Mouse (Mus musculus) thymus, postnatal 0 days (tissue): ENCODE results near the gene Alk. TPM values are rescaled to one million over a fixed set of nuclear protein-coding genes. Genes with fewer than 3 reads are reported as not detected.

Source experiments
- DNase-seq: peaks from one replicate; pipeline ENCODE4 v3.0.0-alpha.2; 2015; ENCODE audit warnings: low spot score
- polyA plus RNA-seq: library from polyadenylated mRNA; unstranded; fragments of >200 nt; fragmentation: Nextera tagmentation; extraction: Ambion mirVana; gene quantifications from 2 replicates; pipeline ENCODE4 v1.2.1, GENCODE M21; 2015

The Alk gene
- polyA plus RNA-seq, 1 experiment from 2014 or later: 0.05 TPM

DNA sequence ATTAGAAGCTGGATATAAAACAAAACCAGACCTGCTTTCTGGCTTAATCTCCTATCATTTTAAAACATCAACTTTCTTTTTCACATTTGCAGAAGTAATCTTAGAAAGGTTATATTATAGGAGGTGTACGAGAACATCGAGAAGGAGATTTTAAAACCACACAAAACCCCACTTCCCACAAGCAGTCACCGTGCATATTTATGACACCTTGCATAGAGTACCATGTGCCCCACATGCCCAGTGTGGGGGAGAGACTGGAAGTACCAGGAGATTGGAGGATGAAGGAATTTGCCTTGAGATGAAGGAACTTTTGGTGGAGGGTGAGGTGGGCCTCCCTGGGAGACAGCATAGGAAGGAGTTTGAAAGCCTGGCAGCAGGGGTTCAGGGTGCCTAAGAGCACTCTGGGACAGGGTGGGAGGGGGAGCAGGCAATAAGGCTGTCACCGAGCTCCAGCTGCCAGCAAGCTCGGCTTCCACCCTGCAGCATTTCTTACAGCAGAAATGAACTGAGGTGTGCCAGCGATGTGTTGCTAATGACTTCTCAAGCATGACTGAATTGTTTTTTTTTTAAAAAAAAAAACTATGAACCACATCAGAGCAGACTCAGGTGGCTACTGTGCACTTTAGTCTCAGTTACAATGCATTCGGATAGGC, 459.4 kb downstream of the Alk start:
- DNase-seq: no peak

DNA sequence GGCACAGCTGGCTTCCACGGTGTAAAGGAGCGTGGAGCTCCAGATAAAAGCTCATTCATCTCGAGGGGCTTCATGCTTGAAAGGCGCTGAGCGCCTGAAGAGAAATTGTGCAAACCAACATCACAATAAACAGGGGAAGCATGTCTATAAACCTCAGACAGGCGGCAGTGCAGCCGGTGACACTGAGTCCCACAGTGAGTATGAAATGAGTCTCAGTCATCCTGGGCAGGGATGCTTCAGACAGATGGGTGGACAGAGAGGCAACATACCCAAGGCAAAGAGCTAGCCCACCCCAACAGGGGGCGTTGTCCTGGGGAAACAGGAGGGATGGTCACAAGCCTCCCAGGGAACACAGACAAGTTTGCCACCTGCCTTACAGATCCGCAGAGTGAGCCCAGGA, 460.0 kb downstream of the Alk start:
- DNase-seq: no peak

DNA sequence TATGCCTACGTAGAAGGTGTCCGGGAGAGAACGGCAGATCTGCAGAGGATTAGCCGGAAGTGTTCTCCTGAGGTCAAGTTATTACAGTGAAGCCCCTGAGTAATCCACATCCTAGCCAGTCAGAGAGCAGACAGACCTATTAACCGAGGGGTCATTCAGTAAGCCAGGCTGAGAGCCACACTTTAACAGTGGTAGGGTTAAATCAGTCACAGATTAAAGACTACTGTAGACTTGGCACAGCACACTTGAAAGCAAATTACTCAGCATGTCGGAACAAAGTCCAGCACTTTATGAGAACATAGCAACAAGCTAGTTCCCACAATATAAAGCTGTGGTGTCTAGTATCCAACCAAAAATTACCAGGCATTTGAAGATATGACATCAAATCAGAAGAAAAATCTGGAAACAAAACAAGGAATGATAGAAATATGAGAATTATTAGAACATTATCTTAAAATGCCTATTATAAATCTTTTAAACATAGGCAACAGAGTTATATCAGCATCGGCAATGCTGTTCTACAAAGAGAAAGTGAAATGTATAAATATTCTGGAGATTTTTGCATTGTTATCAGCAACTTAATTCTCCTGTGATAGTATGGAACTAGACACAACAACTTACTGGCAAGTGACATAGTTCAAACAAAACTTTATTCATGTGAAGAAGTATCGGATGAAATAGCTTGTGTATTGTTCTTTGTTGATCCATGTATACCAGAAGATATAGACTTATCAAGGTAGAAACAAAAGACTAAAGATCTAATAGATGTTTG, 472.1 kb downstream of the Alk start:
- DNase-seq: no peak

DNA sequence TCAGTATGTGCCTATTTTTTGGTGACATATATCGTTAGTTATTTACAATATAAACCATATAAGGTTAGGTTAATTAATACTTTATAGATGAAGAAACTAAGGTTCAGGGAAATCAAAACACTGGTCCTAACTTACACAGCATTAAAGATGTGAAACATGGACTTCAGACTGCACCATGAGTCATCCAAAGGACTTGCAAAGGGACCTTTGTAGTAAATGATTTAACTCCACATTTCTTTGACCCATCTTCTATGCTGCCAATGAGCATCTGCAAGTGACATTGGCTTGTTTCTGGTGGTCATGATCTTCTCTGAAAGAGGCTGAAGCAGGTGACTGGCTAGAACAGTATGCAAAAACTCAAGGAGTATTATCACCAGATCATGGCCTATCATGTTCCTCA, 482.8 kb downstream of the Alk start:
- DNase-seq: no peak

DNA sequence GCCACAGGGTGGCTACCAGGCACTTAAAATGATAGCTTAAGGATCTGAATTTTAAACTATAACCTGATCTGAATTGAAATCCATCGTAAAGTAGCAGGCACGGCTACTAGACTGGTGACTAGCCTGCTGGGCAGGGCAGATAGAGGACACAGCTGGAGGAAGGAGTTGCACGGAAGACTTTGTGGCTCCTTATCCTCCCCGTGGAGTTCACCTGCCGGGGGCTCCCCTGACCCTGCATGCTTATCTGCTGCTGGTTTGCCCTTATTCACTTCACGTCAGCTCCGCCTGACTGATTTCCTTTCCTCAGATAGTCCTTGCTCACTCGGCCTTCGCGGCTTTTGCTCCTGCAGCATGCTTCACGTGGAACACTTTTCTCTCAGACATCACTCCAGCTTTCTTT, 484.1 kb downstream of the Alk start:
- no peak for DNase-seq

DNA sequence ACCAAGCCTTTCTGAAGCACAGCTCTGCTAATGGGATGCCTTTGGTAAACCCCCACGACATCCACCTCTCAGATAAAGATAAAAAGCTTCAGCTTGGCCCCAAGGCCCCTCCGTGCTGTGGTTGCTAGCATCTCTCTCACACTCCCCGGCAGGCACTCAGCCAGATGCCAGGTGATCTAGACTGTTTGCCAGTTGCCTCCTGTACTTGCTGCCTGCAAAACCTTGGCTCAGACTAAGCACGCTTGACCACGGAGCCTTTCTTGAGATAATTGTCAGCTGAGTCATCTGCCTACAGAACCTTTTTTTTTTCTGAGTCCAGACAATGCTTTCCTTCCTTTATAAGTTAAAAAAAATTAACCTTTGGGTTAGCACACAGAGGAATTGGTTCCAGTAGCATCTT, 486.1 kb downstream of the Alk start:
- no peak for DNase-seq

DNA sequence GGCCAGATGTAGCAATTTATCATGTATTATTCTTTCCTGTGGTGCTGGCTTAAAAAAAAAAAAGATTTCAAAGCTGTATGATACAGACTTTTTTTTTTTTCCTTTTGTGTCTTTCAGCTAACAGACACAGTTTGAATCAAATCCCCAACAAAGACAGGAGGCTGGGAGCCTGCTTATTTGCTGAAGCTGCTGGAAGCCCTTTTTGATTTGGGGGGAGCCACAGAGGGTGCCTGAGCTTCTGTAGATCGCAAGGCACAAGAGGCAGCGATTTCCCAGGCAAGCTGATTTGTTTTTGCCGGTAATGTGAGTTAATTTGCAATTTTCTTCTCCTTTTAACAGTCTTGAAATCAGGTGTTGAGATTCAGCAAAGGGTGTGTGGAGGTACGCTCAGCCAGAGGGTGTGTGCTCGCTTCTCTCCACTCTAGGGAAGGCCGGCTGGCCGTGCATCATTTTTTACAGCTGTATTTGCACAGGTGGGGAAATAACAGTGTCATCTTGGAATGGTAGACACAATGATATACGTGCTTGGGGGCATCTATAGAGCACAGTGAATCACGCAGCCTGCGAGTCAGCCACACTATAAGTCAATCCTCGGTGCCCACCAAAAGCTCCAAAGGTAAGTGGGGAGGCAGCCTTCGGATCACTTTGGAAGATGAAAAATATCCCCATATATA, 489.0 kb downstream of the Alk start:
- DNase-seq: no peak

DNA sequence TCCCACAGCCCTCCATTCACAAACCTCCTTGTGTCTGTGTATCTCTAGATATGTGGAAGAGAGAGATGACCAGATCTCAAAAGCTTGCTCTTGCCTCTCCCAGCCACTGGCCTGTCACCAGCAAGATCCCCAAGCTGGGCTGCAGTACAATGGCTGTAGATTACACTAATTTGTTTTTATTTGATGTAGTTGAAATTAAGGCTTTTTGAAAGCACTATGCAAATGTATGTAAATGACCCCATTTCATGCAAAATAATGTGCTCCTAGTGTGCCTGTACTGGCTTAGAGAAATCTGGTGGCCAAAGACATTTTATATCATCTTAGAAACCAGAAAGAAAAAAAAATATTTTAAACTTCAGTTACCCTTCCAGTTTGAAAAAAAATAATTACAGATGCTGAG, 492.4 kb downstream of the Alk start:
- DNase-seq: no peak

DNA sequence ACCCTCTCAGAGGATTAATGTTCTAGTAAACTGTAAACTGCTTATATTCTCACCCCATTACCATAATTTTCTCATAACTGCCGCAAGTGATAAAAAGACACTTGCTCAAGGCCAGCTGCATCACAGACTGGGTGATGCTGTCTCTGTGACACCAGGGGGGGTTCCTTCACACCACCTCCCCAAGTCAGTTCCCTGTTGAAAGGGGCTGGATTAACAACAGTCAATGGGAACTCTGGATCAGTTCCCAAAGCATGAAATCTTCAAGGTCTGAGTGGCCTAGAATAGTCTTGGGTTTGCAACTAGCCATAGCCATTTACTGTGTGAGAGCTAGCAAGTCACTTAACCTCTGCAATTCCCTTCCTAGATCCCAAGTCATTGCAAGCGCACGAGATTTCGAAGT, 492.9 kb downstream of the Alk start:
- no peak for DNase-seq

DNA sequence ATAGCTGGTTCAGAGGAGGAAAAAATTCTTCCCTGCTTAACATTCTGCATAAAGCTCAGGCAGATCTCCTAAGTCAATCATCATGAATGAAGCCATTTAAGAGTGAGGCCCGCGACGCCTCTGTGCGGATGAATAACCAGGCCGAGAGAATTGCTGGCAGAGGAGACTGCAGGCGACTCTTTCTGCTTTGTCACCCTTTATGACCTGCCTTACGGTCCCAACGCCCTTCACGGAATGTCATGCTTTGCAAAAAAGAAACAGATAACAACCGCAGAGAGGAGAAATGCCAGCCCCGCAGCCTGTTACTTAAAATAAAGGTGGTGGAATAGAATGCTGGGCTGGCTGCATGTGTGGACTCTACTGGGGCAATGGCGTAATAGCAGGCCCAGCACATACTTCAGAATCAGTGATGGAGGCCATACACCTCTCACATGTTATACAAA, 517.1 kb downstream of the Alk start:
- DNase-seq: no peak

DNA sequence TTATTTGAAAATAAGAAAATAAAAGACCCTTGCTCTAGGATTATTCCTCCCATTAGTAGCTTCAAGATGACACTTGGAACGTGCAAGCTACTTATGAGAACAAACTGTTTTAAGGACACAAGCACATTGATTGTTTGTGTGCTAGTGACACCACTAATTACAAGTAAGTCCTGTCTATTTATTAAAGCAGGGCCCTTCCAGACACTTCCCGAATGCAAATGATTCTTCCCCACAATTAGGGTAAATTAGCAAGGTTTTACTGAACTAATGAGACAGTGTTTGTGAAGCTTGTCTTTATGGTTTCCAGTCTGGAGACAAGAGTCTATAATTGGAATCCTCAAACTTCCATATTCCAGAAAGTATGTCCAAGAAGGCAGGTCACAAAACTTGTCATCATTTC, 523.0 kb downstream of the Alk start:
- DNase-seq: no peak

DNA sequence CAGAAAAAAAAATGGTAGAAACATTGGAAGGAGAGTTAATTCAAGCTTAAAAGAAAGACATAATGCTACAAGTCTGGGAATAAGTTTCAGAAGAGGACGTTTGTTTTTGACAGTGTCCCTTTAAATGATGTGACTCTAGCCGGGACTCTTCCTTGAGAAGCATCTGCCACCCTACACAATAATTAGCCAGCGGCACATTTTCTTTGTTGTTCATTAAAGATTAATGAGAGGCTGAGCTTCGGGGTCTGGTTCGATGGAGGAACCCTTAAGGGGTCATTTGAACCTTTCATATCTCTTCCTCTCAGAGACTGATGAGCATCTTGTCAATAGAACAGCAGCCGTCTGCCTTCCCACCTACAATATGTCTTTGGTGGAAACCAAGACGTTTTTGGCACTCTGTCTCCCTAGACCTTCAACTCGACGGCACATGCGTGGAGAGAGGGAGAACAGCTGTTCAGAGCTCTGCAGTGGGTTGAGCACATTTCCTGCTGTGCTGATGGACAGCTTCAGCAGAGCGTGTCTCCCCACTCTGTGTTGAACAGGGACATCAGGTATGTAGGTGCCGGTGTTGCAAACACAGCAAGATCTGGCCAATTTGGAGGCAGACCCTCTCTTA, 528.0 kb downstream of the Alk start:
- no peak for DNase-seq

DNA sequence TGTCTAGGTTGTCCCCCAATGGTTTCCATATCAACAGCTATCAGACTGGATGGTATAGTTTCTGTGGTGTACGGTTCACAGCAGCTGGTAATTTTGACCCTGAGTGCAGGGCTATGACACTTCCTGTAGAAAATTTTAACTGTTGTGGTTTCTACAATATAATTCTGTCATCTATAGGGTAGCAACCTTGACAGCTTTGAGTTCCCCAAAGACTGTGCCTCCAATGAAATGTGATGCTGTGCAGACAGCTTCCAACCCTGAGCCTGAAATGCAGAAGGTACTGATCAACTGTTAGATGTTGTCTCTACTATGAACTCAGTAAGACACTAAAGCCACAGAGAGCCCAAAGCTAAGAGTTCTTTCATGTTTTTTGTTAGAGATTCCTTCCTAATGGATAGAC, 532.6 kb downstream of the Alk start:
- no peak for DNase-seq

DNA sequence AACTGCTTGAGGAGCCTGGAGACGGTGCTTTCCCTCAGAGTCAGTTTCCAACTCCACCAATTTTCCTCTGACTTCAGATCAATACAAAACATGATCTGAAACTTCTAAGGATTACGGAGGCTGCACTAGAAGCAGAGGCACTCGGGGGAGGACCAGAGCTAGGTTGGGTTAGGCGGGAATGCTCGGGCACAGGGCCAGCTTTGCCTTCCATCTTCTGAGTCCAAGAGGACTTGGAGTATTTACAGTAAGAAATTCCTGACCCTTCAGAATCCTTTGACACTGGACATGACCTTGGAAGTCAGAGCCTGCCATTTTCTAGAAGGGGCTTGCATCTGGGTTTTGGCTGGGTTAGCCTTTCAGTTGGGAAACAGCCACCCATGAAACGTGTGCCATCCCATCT, 536.3 kb downstream of the Alk start:
- DNase-seq: no peak

DNA sequence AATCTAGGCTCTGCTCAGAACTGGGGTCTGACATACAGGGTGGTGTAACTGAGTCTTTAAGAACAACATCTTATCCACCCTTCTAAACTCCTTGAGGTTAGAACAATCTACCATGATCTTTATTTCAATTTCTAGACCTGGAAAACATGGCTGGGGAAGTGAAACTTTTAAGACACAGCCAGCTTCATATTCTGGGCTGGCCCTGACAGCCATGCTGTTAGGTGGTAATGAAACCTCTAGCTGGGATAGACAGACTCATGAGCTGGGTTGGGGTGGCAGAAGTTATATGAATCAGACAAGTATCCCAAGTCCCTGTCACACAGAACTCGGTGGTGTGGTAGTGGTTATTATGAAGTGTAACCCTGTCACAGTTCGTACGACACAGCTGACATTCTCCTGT, 541.4 kb downstream of the Alk start:
- DNase-seq: no peak

DNA sequence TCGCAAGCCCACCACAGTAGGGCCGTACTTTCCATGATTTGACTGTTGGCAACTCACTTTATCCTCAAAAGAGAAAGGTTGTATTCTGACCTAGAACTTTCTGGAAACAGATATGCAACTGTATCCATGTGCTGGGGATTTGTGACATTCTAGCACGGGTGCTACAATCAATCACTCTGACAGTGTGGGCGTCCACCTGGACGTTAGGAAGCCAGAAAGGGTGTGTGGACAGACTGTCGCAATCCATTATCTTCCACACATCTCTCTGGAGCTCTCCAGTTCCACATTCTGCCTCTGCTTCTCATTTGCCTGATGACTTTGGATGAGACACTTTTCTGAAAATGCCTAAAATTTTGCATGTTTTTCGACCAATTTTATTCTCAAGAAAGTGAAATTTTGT, 545.1 kb downstream of the Alk start:
- no peak for DNase-seq

DNA sequence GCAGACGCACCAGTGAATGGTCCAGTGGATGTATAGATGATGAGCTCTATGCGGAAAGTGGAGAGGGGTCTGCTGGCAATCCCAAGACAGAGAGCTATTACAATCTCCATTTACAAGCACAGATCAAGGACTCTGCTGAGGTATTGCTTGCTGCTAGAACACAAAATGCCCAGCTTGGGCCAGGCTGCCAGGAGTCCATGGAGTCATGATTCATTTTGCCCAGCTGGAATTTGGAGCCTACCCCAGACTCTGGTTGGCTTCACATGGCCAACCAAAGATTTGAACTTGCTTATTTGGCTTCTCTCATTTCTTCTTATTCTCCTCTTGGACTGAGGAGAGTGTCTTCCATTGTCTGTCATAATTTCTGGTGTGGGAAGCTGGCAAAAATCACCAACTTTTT, 558.8 kb downstream of the Alk start:
- no peak for DNase-seq

DNA sequence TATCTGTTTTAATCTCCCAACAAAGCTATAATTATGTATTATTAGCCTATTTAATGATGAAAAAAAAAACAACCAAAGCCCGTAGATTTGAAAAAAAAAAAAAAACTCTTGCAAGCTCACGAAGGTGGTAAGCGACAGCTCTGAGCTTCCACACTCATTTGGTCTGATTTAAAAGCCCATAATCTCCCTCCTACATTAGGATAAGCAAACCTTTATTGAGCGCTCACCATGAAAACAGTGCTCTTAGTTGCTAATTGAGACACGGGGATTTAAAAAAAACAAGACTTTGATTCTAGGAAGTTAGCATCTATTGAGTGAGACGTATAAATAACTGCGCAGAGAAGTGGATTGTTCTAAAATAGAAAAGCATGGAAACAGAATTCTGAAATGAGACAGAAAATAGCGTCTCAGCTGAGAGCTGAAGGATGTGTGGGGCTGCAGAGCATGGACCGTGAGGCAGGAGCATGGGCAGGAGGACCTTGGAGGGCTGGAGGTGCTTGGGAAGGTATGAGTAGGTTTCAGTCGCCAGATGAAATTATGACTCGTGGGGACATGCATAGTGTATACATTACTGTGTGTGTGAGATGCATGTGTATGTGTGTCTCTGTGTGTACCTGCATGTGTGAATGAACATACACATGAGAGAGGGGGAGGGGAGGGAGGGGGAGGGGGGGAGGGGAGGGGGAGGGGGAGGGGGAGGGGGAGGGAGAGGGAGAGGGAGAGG, 560.6 kb downstream of the Alk start:
- DNase-seq: no peak

DNA sequence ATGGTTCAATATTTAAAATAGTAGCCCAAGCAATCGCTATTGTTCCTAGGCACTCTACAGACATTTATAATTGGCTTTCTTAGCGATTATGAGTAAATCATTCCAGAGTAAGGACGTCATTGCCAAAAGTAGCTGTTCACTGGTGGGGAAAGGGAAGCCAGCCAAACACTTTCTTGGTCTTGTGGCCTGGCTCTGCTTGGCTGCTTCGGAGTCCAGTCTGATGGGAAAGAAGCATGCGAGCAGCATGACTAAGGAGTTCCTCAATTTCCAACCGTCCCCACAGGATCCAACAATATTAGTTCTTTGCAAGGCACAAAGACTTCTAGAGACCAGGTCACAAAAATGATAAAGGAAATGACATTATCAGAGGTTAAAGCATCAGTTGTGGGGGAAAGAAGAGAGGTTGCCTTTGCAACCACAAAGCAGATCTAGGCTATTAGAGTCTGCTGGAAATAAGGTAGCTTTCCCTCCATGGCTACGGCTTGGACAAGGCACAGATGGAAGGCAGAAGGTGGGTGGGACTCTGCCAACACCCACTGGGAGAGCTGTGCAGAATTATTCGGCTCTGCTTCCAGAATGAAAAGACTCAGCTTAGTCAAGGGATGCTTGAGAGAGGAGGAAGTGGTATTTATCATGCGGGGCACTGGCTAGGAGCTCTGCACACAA, 561.3 kb downstream of the Alk start:
- DNase-seq: no peak

DNA sequence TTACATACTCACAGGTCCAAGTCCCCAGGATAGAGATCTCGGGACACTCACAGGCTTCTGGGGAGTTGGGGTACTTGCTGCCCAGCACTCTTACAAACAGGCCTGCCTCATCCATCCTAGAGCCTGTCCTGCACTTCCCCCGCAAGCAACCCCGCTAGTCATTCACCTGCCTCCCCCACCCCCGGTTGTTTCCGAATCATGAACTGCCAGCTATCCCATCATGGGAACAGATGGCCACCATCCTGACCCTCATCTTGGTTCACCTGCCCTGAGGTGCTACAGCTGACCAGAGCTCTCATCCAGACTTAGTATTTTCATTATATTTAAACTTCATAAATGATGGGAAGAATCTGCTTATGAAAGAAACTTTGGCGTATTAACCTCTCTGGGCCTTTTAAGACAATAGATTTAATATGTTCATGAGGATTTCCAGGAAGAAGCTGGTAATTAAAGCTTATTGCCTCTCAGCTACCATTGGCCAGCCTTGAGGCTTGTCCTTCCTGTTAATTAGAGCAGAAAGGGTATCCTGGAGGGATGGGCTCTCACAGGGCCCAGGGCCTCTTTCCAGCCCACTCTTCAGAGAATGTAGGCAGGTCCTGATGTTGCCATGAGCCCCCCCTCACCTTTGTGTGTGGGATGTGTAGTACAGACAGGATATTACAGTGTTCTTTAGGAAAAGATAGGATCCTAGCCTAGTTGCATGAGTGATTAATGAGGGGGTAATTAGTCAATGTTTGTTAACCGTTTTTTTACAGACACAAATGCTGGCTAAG, 565.1 kb downstream of the Alk start:
- no peak for DNase-seq
